13 mouse cellular contexts compared by ENCODE assay signal in the genomic region with DNA sequence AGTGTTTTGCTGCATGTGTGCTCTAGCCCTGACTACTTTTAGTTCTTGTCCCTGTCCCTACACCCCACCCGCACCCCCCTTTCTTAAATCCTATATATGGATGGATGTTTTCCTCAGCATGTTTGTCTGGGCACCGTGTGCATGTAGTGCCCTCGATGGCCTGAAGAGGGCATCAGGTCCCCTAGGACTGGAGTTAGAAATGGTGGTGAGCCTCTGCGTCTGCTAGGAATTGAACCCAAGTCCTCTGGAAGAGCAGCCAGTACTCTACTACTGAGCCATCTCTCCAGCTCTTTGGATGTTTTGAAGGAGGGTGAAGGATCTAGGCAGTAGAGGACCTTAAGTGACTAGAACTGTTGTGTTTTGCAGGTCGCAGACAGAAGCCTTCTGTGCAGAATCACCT. TPM values are rescaled to one million over a fixed set of nuclear protein-coding genes. Genes with fewer than 3 reads are reported as not detected.
DNase-seq lines count a peak whose midpoint lies in the region; TF ChIP-seq lines count a peak whose summit lies in the region.
"Had no signal": no experiment of that assay in that cellular context is flagged by ENCODE, and none has a peak within 500 bp of the region (broad histone marks: within the 10 kb centered on the region; RNA-seq: fewer than 3 reads in every experiment).

No protein-coding gene starts in this region.

- no peak overlapping the region for H3K27ac ChIP-seq in testis, adult 2 months (ENCODE audit: control insufficient read depth, insufficient read depth, low read depth, low read length)
- no peak overlapping the region for H3K27ac ChIP-seq in cortical plate, adult 2 months (ENCODE audit: insufficient read depth, low read length)
- H3K27ac ChIP-seq: forebrain, embryonic 15.5 days; hindbrain, embryonic 12.5 days; macrophage had no signal

- no peak overlapping the region for H3K4me3 ChIP-seq in testis, adult 2 months (ENCODE audit: control insufficient read depth, low read depth, low read length)
- H3K4me3 ChIP-seq in cortical plate, adult 2 months (ENCODE audit: insufficient read depth, low read length) = no peak overlapping the region
- H3K4me3 ChIP-seq: forebrain, embryonic 15.5 days; hindbrain, embryonic 12.5 days had no signal

- TF ChIP-seq POLR2A in testis, adult 2 months (IDR thresholded peaks at IDR 0.05; ENCODE audit: control insufficient read depth, low read depth, low read length) = no peak
- TF ChIP-seq POLR2A in cortical plate, adult 2 months (IDR thresholded peaks at IDR 0.05; ENCODE audit: extremely low read depth, insufficient read depth, low read length) = no peak

- H3K4me1 ChIP-seq in testis, adult 2 months (ENCODE audit: control insufficient read depth, insufficient read depth, low read length) = no peaks in the 10 kb centered on the region
- H3K4me1 ChIP-seq in cortical plate, adult 2 months (ENCODE audit: control insufficient read depth, insufficient read depth, low read length) = peaks cover 21% of the 10 kb centered on the region

- H3K36me3 ChIP-seq in testis, adult 2 months (ENCODE audit: control insufficient read depth, insufficient read depth, low read length) = no peaks in the 10 kb centered on the region; the same call in 1 of the 2 replicates

- peak; percentile 26 for DNase-seq in heart, postnatal 4 days
- DNase-seq in heart, postnatal 36 days = no peak
- no peak for DNase-seq in testis, postnatal 14 days (ENCODE audit: low spot score)
- peak; percentile 57 for DNase-seq in thymus, postnatal 4 days
- no peak for DNase-seq in embryo, embryonic 9.5 days (ENCODE audit: extremely low spot score)
- DNase-seq in layer of hippocampus, postnatal 14 days (ENCODE audit: low spot score in 2 of 2) = no peak
- DNase-seq: cerebellum, postnatal 25 days; layer of hippocampus, postnatal 36 days had no signal

- intact Hi-C loops in heart, postnatal 36 days (cut with DNase I) = no loop called here

- no peaks in the 10 kb centered on the region for H3K27me3 ChIP-seq in testis, adult 2 months (ENCODE audit: control insufficient read depth, insufficient read depth, low read length)
- H3K27me3 ChIP-seq: forebrain, embryonic 15.5 days; hindbrain, embryonic 12.5 days had no signal

- TF ChIP-seq CTCF in testis, adult 2 months (IDR thresholded peaks at IDR 0.05; ENCODE audit: control insufficient read depth, insufficient read depth, insufficient replicate concordance, low read depth, low read length) = peak; percentile 70; the same call in 1 of the 2 replicates
- 0 out of 2 replicates have a peak, but pooled peaks have one; percentile 20 for TF ChIP-seq CTCF in cortical plate, adult 2 months (IDR thresholded peaks at IDR 0.05; ENCODE audit: extremely low read depth, insufficient read depth, low read length)

RNA-seq across cellular contexts. Expression of a gene that starts 16.6 kb away (rescaled TPM):
- total RNA-seq in heart, postnatal 4 days (2021) = 10 to 100 TPM; 17.5 to 20.8 TPM
- total RNA-seq in heart, postnatal 36 days (2021) = 10 to 100 TPM; 71.7 to 72.4 TPM
- polyA plus RNA-seq in testis, adult 2 months (2012; rRNA removed) = 8.6 and 11.1 TPM in 2 replicates
- 17.4 and 19.2 TPM in 2 replicates for polyA plus RNA-seq in cortical plate, adult 2 months (2012; rRNA removed)
- total RNA-seq in layer of hippocampus, postnatal 14 days (2021) = 10 to 100 TPM; 45.3 to 45.4 TPM

RNA-seq across cellular contexts. Expression of a gene that starts 35.8 kb away (rescaled TPM):
- 10 to 100 TPM; 85.3 to 85.5 TPM for total RNA-seq in heart, postnatal 4 days (2021)
- total RNA-seq in heart, postnatal 36 days (2021) = 10 to 100 TPM; 58.6 to 68.7 TPM
- 81.1 and 101 TPM in 2 replicates for polyA plus RNA-seq in testis, adult 2 months (2012; rRNA removed)
- 86.4 and 87.2 TPM in 2 replicates for polyA plus RNA-seq in cortical plate, adult 2 months (2012; rRNA removed)
- total RNA-seq in layer of hippocampus, postnatal 14 days (2021) = 10 to 100 TPM; 53.8 to 59.3 TPM

Comparison
In these comparisons a context has a peak if more than half of its experiments do, and no peak if none do; other contexts are left out.
1. DNase-seq: peak in heart, postnatal 4 days (single experiment) and thymus, postnatal 4 days (single experiment); none in heart, postnatal 36 days (0 of 2), testis, postnatal 14 days (single experiment), embryo, embryonic 9.5 days (single experiment) and layer of hippocampus, postnatal 14 days (0 of 2).